In genomic region chr11:84721150-84721549, GRCm38 (mm10) we compare ENCODE assay signal across 11 mouse cellular contexts.
DNase-seq lines count a peak whose midpoint lies in the region; TF ChIP-seq lines count a peak whose summit lies in the region.
"Had no signal": no experiment of that assay in that cellular context is flagged by ENCODE, and none has a peak within 500 bp of the region (broad histone marks: within the 10 kb centered on the region; RNA-seq: fewer than 3 reads in every experiment).

No protein-coding gene starts in this region.

- no peak overlapping the region for H3K4me3 ChIP-seq in cerebellum, adult 2 months (replicated peaks; ENCODE audit: insufficient read depth, low read depth, low read length)
- no peak overlapping the region for H3K4me3 ChIP-seq in left cerebral cortex, adult 2 months
- H3K4me3 ChIP-seq: liver, embryonic 15.5 days had no signal

- peaks cover 3% of the 10 kb centered on the region; the same call in 1 of the 2 replicates for H3K4me1 ChIP-seq in cerebellum, adult 2 months (ENCODE audit: control insufficient read depth, insufficient read depth, low read length)

- TF ChIP-seq POLR2A in cerebellum, adult 2 months (IDR thresholded peaks at IDR 0.05; ENCODE audit: borderline replicate concordance, insufficient read depth, low read length), result no peak

- no peaks in the 10 kb centered on the region for H3K27me3 ChIP-seq in cerebellum, adult 2 months (ENCODE audit: control insufficient read depth, insufficient read depth, low read length)

- H3K27ac ChIP-seq in cerebellum, adult 2 months (ENCODE audit: insufficient read depth, low read length), result no peak overlapping the region
- no peak overlapping the region for H3K27ac ChIP-seq in left cerebral cortex, adult 2 months
- H3K27ac ChIP-seq: liver, embryonic 15.5 days had no signal

- intact Hi-C loops in left cerebral cortex, adult 2 months (cut with DNase I), result no loop called here
- intact Hi-C loops in left cerebral cortex, postnatal 25 days (cut with DNase I), result loop anchor here (5.0 kb wide), 1 partner anchor 289 kb away; no protein-coding TSS in a partner anchor

- TF ChIP-seq CTCF in cerebellum, adult 2 months (IDR thresholded peaks at IDR 0.05; ENCODE audit: borderline replicate concordance, insufficient read depth, low read depth, low read length), result peak; percentile 19; the same call in 1 of the 2 replicates
- TF ChIP-seq CTCF in left cerebral cortex, adult 2 months (IDR thresholded peaks at IDR 0.05), result peak; percentile 32

- WGBS in cerebellum, adult 2 months, result 82% methylated on average over 2 of the region's 2 CpGs

- no peak for DNase-seq in cerebellum, adult 2 months
- no peak for DNase-seq in cerebellum, adult 8-10 months
- no peak for DNase-seq in left cerebral cortex, adult 2 months (ENCODE audit: extremely low spot score in 1 of 2, low spot score in 2 of 2)
- DNase-seq in left cerebral cortex, postnatal 25 days (ENCODE audit: low spot score in 2 of 2), result no peak
- DNase-seq in 416B (ENCODE audit: low read depth), result peak; percentile 12
- peak; percentile 39 for DNase-seq in ZHBTc4 (ENCODE audit: low read depth, low spot score)
- DNase-seq in spleen, postnatal 36 days (ENCODE audit: low spot score in 2 of 2), result no peak
- no peak for DNase-seq in urinary bladder, postnatal 14 days (ENCODE audit: low spot score)
- DNase-seq: cerebellum, adult 18-20 months; right cerebral cortex, postnatal 4 days had no signal

Comparison
In these comparisons a context has a peak if more than half of its experiments do, and no peak if none do; other contexts are left out.
1. DNase-seq: peak in 416B (single experiment) and ZHBTc4 (single experiment); none in cerebellum, adult 2 months (0 of 2), cerebellum, adult 8-10 months (single experiment), left cerebral cortex, adult 2 months (0 of 2), left cerebral cortex, postnatal 25 days (0 of 2), spleen, postnatal 36 days (0 of 2) and urinary bladder, postnatal 14 days (single experiment).